In genomic region chr2:181079518-181079917, GRCm38 (mm10) we compare ENCODE assay signal across 16 mouse cellular contexts. TPM values are rescaled to one million over a fixed set of nuclear protein-coding genes. Genes with fewer than 3 reads are reported as not detected.
"Had no signal": no experiment of that assay in that cellular context is flagged by ENCODE, and none has a peak within 500 bp of the region (broad histone marks: within the 10 kb centered on the region; RNA-seq: fewer than 3 reads in every experiment).

No protein-coding gene starts in this region.

- H3K9ac ChIP-seq: lung, embryonic 14.5 days; neural tube, embryonic 15.5 days had no signal

- H3K4me3 ChIP-seq: left cerebral cortex, adult 2 months; limb, embryonic 10.5 days; midbrain, embryonic 10.5 days; myocyte; neural tube, embryonic 15.5 days had no signal

- H3K9me3 ChIP-seq: limb, embryonic 10.5 days; midbrain, embryonic 10.5 days; neural tube, embryonic 15.5 days had no signal

- DNase-seq: kidney, adult 8-10 months; kidney, postnatal 25 days; lung, embryonic 14.5 days; lung, postnatal 10 days; lung, postnatal 4 days; midbrain, embryonic 14.5 days; right cerebral cortex, adult 18-20 months; spleen, adult 18-20 months; thymus, postnatal 36 days had no signal

- H3K27me3 ChIP-seq: neural tube, embryonic 15.5 days had no signal

- H3K4me2 ChIP-seq: lung, embryonic 14.5 days; neural tube, embryonic 15.5 days had no signal

- H3K36me3 ChIP-seq: limb, embryonic 10.5 days; midbrain, embryonic 10.5 days had no signal

- H3K4me1 ChIP-seq: limb, embryonic 10.5 days; neural tube, embryonic 15.5 days had no signal

- H3K27ac ChIP-seq: left cerebral cortex, adult 2 months; limb, embryonic 10.5 days; midbrain, embryonic 10.5 days; neural tube, embryonic 15.5 days had no signal

- ATAC-seq: intestine, postnatal 0 days had no signal

RNA-seq across cellular contexts. Expression of gene Chrna4, which starts 36.2 kb away (rescaled TPM):
- total RNA-seq: megakaryocyte, adult 5-6 weeks had no signal
- polyA plus RNA-seq: myocyte had no signal

RNA-seq across cellular contexts. Expression of gene Kcnq2, which starts 55.6 kb away (rescaled TPM):
- total RNA-seq: megakaryocyte, adult 5-6 weeks had no signal
- polyA plus RNA-seq: myocyte had no signal
